Mouse (Mus musculus): ENCODE results near the gene AA986860. TPM values are rescaled to one million over a fixed set of nuclear protein-coding genes. Genes with fewer than 3 reads are reported as not detected.

Gene AA986860
- total and polyA plus RNA-seq, 3 experiments = 0.31 to 0.58 TPM; not detected in 1

DNA sequence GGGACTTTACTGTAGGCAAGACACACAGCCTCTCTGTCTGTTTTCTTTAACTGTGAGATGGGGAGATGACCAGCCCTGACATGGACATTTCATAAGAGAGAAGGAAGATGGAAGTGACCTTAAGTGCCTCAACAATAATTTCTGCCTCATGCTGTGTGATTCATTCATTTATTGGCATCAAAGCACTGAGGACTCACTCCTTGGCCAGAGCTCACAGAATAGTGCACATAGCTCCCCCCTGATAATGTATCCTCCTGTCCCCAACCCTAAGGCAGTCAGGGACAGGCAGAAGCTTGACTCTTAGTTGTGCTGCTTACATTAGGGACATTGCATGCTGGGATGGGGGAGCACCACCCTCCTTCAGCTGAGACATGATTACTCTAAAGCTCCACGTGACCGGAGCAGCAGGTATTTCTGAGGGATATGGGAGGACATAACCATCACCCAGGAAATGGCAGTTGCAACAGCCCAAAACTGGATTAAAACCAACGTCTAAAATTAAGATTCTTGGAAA is 39.3 kb downstream of the AA986860 start:
- Histone ChIP-seq H3K4me3 (ENCODE audit: control insufficient read depth in 1 of 2, insufficient read depth in 1 of 2, low read depth in 2 of 2, low read length in 2 of 2) (no peak overlapping the region), H3K27me3 (ENCODE audit: control insufficient read depth in 1 of 2, insufficient read depth in 2 of 2, low read length in 2 of 2) (peaks cover 3 to 6% of the 10 kb centered on the region in 2 experiments), H3K27ac (ENCODE audit: control insufficient read depth, low read depth, low read length) (no peak overlapping the region), H3K79me2 (ENCODE audit: control insufficient read depth, insufficient read depth, low read length, poor library complexity) (no peaks in the 10 kb centered on the region), H3K36me3 (ENCODE audit: control insufficient read depth in 1 of 2, insufficient read depth in 2 of 2, low read length in 2 of 2) (no peaks in the 10 kb centered on the region), H3K4me1 (ENCODE audit: control insufficient read depth in 1 of 2, insufficient read depth in 2 of 2, low read length in 2 of 2) (no peaks in the 10 kb centered on the region), H3K9ac (ENCODE audit: control insufficient read depth, low read depth, low read length, poor library complexity, severe bottlenecking) (no peak overlapping the region), H3K9me3 (replicated peaks; ENCODE audit: insufficient read depth, low read length) (no peaks in the 10 kb centered on the region)
- TF ChIP-seq CHD2 (IDR thresholded peaks at IDR 0.05; ENCODE audit: low read length) (no peak), MXI1 (IDR thresholded peaks at IDR 0.05; ENCODE audit: low read depth, low read length) (no peak), EP300 (IDR thresholded peaks at IDR 0.05; ENCODE audit: low read depth in 1 of 2, low read length in 2 of 2) (no peak), MAZ (IDR thresholded peaks at IDR 0.05; ENCODE audit: low read depth, low read length) (no peak), USF1 (IDR thresholded peaks at IDR 0.05; ENCODE audit: low read depth, low read length) (no peak), CHD1 (IDR thresholded peaks at IDR 0.05; ENCODE audit: low read depth, low read length) (no peak), ZNF384 (IDR thresholded peaks at IDR 0.05; ENCODE audit: low read depth, low read length) (no peak), MYB (IDR thresholded peaks at IDR 0.05; ENCODE audit: low read depth, low read length) (no peak), MYC (IDR thresholded peaks at IDR 0.05; ENCODE audit: low read depth, low read length) (no peak), RCOR1 (IDR thresholded peaks at IDR 0.05; ENCODE audit: low read depth, low read length) (no peak), ZKSCAN1 (IDR thresholded peaks at IDR 0.05; ENCODE audit: low read depth, low read length) (no peak), E2F4 (IDR thresholded peaks at IDR 0.05; ENCODE audit: borderline replicate concordance, low read depth, low read length) (no peak), ZMIZ1 (IDR thresholded peaks at IDR 0.05; ENCODE audit: low read depth, low read length) (no peak), NELFE (IDR thresholded peaks at IDR 0.05; ENCODE audit: low read depth, low read length) (no peak), ETS1 (IDR thresholded peaks at IDR 0.05; ENCODE audit: low read depth, low read length) (no peak), GATA1 (IDR thresholded peaks at IDR 0.05; ENCODE audit: low read depth, low read length) (no peak), MEF2A (IDR thresholded peaks at IDR 0.05; ENCODE audit: extremely low read depth, insufficient replicate concordance, low read depth, low read length, poor library complexity, severe bottlenecking) (no peak)
- DNase-seq (ENCODE audit: low read depth, low spot score) = no peak

GRCm38 (mm10) chr1:130775234-130775633 is 43.5 kb downstream of the AA986860 start:
- H3K27me3 ChIP-seq (ENCODE audit: control insufficient read depth in 1 of 2, insufficient read depth in 2 of 2, low read length in 2 of 2) = peaks cover 0 to 3% of the 10 kb centered on the region in 2 experiments; a peak in 3 of 4 replicates
- H3K9ac ChIP-seq (ENCODE audit: control insufficient read depth, low read depth, low read length, poor library complexity, severe bottlenecking) = no peak overlapping the region
- no peaks in the 10 kb centered on the region for H3K36me3 ChIP-seq (ENCODE audit: control insufficient read depth in 1 of 2, insufficient read depth in 2 of 2, low read length in 2 of 2)
- no peaks in the 10 kb centered on the region for H3K9me3 ChIP-seq (replicated peaks; ENCODE audit: insufficient read depth, low read length)
- H3K4me1 ChIP-seq (ENCODE audit: control insufficient read depth in 1 of 2, insufficient read depth in 2 of 2, low read length in 2 of 2) = no peaks in the 10 kb centered on the region
- H3K27ac ChIP-seq (ENCODE audit: control insufficient read depth, low read depth, low read length) = no peak overlapping the region
- no peak overlapping the region for H3K4me3 ChIP-seq (ENCODE audit: control insufficient read depth in 1 of 2, insufficient read depth in 1 of 2, low read depth in 2 of 2, low read length in 2 of 2)
- H3K79me2 ChIP-seq (ENCODE audit: control insufficient read depth, insufficient read depth, low read length, poor library complexity) = no peaks in the 10 kb centered on the region
- TF ChIP-seq MXI1 (IDR thresholded peaks at IDR 0.05; ENCODE audit: low read depth, low read length) (no peak), SMC3 (IDR thresholded peaks at IDR 0.05; ENCODE audit: low read depth, low read length) (no peak), MAX (IDR thresholded peaks at IDR 0.05; ENCODE audit: low read length) (no peak), MYC (IDR thresholded peaks at IDR 0.05; ENCODE audit: low read depth, low read length) (no peak), CHD1 (IDR thresholded peaks at IDR 0.05; ENCODE audit: low read depth, low read length) (no peak)
- DNase-seq (ENCODE audit: low read depth, low spot score) = no peak

Data from MEL (cell line).